Mouse (Mus musculus): ENCODE results near the gene Cisd3. TPM values are rescaled to one million over a fixed set of nuclear protein-coding genes. Genes with fewer than 3 reads are reported as not detected.
A peak's percentile ranks its signal among the peaks of the same experiment; 100 is the strongest.

Gene Cisd3
- total RNA-seq, 1 experiment = 49.9 TPM

DNA sequence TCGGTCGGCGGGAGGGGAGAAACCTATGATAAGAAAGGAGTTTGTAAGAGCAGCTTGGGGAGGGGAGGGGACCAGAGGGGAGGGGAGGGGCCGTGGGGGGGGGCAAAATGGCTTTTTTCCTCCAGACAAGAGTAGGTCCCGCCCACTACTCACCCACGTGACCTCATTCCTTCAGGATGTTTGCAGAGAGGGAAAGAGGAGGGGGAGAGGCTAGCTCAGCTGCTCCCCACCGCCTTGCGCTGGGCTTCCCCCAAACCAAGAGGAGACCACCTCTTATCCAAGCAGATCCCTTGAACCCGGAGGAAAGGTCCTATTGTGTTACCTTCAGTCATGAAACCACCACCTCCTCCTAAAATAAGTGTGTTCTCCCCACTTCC is 14.0 kb downstream of the Cisd3 start:
- peak overlapping the region; percentile 96 for H3K27ac ChIP-seq (ENCODE audit: insufficient read depth, low read depth, low read length, poor library complexity, severe bottlenecking)
- TF ChIP-seq CHD2 (IDR thresholded peaks at IDR 0.05; ENCODE audit: low read depth, low read length) (no peak), MAFK (IDR thresholded peaks at IDR 0.05; ENCODE audit: insufficient read depth, low read depth, low read length) (no peak), HCFC1 (IDR thresholded peaks at IDR 0.05; ENCODE audit: borderline replicate concordance, insufficient read depth, low read length) (no peak), ZNF384 (IDR thresholded peaks at IDR 0.05; ENCODE audit: low read depth, low read length) (no peak), ZC3H11A (IDR thresholded peaks at IDR 0.05; ENCODE audit: borderline replicate concordance, low read depth, low read length) (no peak)
- in situ Hi-C loops (cut with MboI; ENCODE audit: low sequenced_read_pairs in 2 of 2, unreplicated experiment in 2 of 2) = loop anchor here in 1 of 2 experiments (10.0 kb wide), 1 partner anchor 65 kb away; no protein-coding TSS in a partner anchor
- peaks cover 3 to 26% of the 10 kb centered on the region in 2 experiments; a peak in 3 of 4 replicates for H3K4me1 ChIP-seq (ENCODE audit: control insufficient read depth in 2 of 2, insufficient read depth in 2 of 2, low read length in 2 of 2, poor library complexity in 1 of 2)
- no peaks in the 10 kb centered on the region for H3K9me3 ChIP-seq (ENCODE audit: control insufficient read depth, insufficient read depth, low read depth, low read length)
- peak overlapping the region; percentile 88 to 93 for H3K4me3 ChIP-seq (ENCODE audit: insufficient read depth in 1 of 2, low read depth in 1 of 2, low read length in 2 of 2, poor library complexity in 1 of 2, severe bottlenecking in 1 of 2)
- H3K36me3 ChIP-seq (ENCODE audit: control insufficient read depth, insufficient read depth, low read length, poor library complexity, severe bottlenecking) = peaks cover 9% of the 10 kb centered on the region; the same call in 1 of the 2 replicates
- peak overlapping the region; percentile 84 for H3K9ac ChIP-seq (ENCODE audit: insufficient read depth, low read depth, low read length, poor library complexity, severe bottlenecking)
- DNase-seq (ENCODE audit: low read depth, low spot score) = peak; percentile 96

DNA sequence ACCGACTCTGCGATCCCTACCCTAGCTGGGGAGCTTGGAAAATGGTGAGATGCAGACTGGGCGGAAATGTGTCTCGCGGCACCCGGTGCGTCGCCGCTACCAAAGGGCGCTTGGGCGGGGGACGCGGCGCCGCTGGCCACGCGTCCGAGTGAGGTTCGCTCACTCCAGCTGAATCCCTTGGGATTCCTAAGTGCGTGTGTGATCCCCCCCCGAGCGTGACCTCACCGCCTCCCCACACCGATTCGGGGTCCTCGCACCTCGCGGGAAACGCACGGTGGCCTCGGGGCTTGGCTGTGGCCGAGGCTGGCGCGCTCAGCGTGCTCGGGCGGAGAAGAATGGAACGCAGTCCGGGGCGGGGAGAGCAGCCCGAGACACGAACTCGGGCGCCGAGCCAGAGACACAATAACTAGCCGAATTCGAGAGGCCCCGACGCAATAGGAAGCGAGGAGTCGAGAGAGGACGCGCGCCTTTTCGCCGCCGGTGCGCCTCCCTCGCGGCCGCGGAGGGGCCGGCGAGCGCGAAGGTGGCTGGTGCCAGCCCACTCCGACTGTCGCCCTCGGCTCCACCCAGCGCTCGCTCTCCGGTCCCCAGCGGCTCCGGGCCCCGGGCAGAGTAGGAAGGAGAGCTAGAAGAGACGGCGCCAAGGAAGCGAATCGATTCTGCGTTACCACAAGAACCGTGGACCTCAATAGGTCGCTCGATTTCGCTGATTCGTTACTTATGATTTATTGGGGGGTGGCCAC is 14.5 kb downstream of the Cisd3 start, which contains the start of gene Pcgf2:
Pcgf2 (minus strand) TSS at position 495 of the 743 bp plus-strand sequence.
- Histone ChIP-seq H3K9ac (ENCODE audit: insufficient read depth, low read depth, low read length, poor library complexity, severe bottlenecking) (peak within 1 kb of the TSS; percentile 98), H3K4me1 (ENCODE audit: control insufficient read depth in 2 of 2, insufficient read depth in 2 of 2, low read length in 2 of 2, poor library complexity in 1 of 2) (peaks cover 3 to 23% of the 10 kb centered on the region in 2 experiments; a peak in 3 of 4 replicates), H3K4me3 (ENCODE audit: insufficient read depth in 1 of 2, low read depth in 1 of 2, low read length in 2 of 2, poor library complexity in 1 of 2, severe bottlenecking in 1 of 2) (peak within 1 kb of the TSS; percentile 88 to 93), H3K27ac (ENCODE audit: insufficient read depth, low read depth, low read length, poor library complexity, severe bottlenecking) (peak within 1 kb of the TSS; percentile 96), H3K9me3 (ENCODE audit: control insufficient read depth, insufficient read depth, low read depth, low read length) (no peaks in the 10 kb centered on the region), H3K36me3 (ENCODE audit: control insufficient read depth, insufficient read depth, low read length, poor library complexity, severe bottlenecking) (peaks cover 11% of the 10 kb centered on the region; the same call in 1 of the 2 replicates)
- no peak for TF ChIP-seq CHD2 (IDR thresholded peaks at IDR 0.05; ENCODE audit: low read depth, low read length)
- DNase-seq (ENCODE audit: low read depth, low spot score) = no peak
- in situ Hi-C loops (cut with MboI; ENCODE audit: low sequenced_read_pairs in 2 of 2, unreplicated experiment in 2 of 2) = no loop called here

GRCm38 (mm10) chr11:97700746-97701580 is 15.3 kb downstream of the Cisd3 start:
- DNase-seq (ENCODE audit: low read depth, low spot score) = no peak
- H3K4me1 ChIP-seq (ENCODE audit: control insufficient read depth in 2 of 2, insufficient read depth in 2 of 2, low read length in 2 of 2, poor library complexity in 1 of 2) = peaks cover 3 to 17% of the 10 kb centered on the region in 2 experiments; a peak in 3 of 4 replicates

DNA sequence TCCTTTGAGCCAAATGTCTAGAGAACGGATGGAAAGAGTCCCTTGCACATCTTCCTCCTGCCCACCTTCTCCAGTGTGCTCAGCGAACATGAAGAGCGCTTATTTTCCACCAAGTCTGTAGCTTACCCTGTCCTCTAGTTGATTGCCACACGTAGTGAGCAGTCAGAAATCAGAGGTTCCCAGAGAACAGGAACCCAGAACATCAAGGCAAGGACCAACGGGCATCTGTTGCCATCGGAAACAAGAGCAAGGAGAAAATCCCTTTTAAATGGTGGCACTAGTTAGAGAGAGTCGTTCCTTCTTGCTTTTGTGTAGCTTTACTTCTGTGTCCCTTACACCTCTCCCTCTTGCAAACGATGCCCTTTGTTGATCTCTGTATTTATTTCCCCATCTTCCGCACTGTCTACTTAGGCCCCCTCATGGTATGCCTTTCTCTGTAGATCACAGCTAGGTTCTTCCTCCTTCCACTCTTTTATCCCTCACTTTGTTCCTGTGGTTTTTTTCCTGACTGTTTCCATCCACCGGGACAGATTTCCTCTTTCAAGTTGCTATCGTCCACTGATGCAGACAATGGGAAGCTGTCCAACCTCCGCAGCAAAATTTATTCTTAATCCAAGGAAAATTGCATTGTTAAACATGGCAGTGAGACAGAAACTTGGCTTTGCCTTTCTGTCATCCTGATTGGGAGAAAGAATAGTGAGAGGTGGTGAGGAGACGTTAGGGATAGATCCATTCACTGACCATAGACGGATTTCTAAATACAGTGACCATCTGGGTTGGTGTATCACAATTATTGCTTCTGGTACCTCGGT is 16.2 kb downstream of the Cisd3 start:
- H3K9me3 ChIP-seq (ENCODE audit: control insufficient read depth, insufficient read depth, low read depth, low read length) = no peaks in the 10 kb centered on the region
- no peak overlapping the region for H3K9ac ChIP-seq (ENCODE audit: insufficient read depth, low read depth, low read length, poor library complexity, severe bottlenecking)
- TF ChIP-seq HCFC1 (IDR thresholded peaks at IDR 0.05; ENCODE audit: borderline replicate concordance, insufficient read depth, low read length) (no peak), ZC3H11A (IDR thresholded peaks at IDR 0.05; ENCODE audit: borderline replicate concordance, low read depth, low read length) (no peak), ZNF384 (IDR thresholded peaks at IDR 0.05; ENCODE audit: low read depth, low read length) (no peak), CHD2 (IDR thresholded peaks at IDR 0.05; ENCODE audit: low read depth, low read length) (no peak), MAFK (IDR thresholded peaks at IDR 0.05; ENCODE audit: insufficient read depth, low read depth, low read length) (no peak)
- peaks cover 3 to 12% of the 10 kb centered on the region in 2 experiments; a peak in 1 of 4 replicates for H3K4me1 ChIP-seq (ENCODE audit: control insufficient read depth in 2 of 2, insufficient read depth in 2 of 2, low read length in 2 of 2, poor library complexity in 1 of 2)
- in situ Hi-C loops (cut with MboI; ENCODE audit: low sequenced_read_pairs in 2 of 2, unreplicated experiment in 2 of 2) = no loop called here
- H3K36me3 ChIP-seq (ENCODE audit: control insufficient read depth, insufficient read depth, low read length, poor library complexity, severe bottlenecking) = peaks cover 17% of the 10 kb centered on the region
- peak overlapping the region in 1 of 2 experiments; percentile 99; a peak in 1 of 4 replicates for H3K4me3 ChIP-seq (ENCODE audit: insufficient read depth in 1 of 2, low read depth in 1 of 2, low read length in 2 of 2, poor library complexity in 1 of 2, severe bottlenecking in 1 of 2)
- no peak overlapping the region for H3K27ac ChIP-seq (ENCODE audit: insufficient read depth, low read depth, low read length, poor library complexity, severe bottlenecking)
- DNase-seq (ENCODE audit: low read depth, low spot score) = no peak

More at GRCm38 (mm10) chr11:97700746-97701580, 15.3 kb downstream of the Cisd3 start:
- TF ChIP-seq ZC3H11A (IDR thresholded peaks at IDR 0.05; ENCODE audit: borderline replicate concordance, low read depth, low read length) = no peak
- no peak for TF ChIP-seq MAFK (IDR thresholded peaks at IDR 0.05; ENCODE audit: insufficient read depth, low read depth, low read length)
- no peak for TF ChIP-seq CHD2 (IDR thresholded peaks at IDR 0.05; ENCODE audit: low read depth, low read length)
- no peak for TF ChIP-seq ZNF384 (IDR thresholded peaks at IDR 0.05; ENCODE audit: low read depth, low read length)
- TF ChIP-seq HCFC1 (IDR thresholded peaks at IDR 0.05; ENCODE audit: borderline replicate concordance, insufficient read depth, low read length) = no peak
- Histone ChIP-seq H3K9ac (ENCODE audit: insufficient read depth, low read depth, low read length, poor library complexity, severe bottlenecking) (peak overlapping the region; percentile 84), H3K27ac (ENCODE audit: insufficient read depth, low read depth, low read length, poor library complexity, severe bottlenecking) (no peak overlapping the region), H3K9me3 (ENCODE audit: control insufficient read depth, insufficient read depth, low read depth, low read length) (no peaks in the 10 kb centered on the region), H3K4me3 (ENCODE audit: insufficient read depth in 1 of 2, low read depth in 1 of 2, low read length in 2 of 2, poor library complexity in 1 of 2, severe bottlenecking in 1 of 2) (peak overlapping the region; percentile 88 to 93), H3K36me3 (ENCODE audit: control insufficient read depth, insufficient read depth, low read length, poor library complexity, severe bottlenecking) (peaks cover 8% of the 10 kb centered on the region)
- in situ Hi-C loops (cut with MboI; ENCODE audit: low sequenced_read_pairs in 2 of 2, unreplicated experiment in 2 of 2) = no loop called here

Measured in ES-E14 (cell line).